Mouse (Mus musculus) cerebellum, adult 2 months (tissue): ENCODE data around the gene Tmem59.

Experiments used
- CTCF ChIP-seq: fragments of 200-500 bp; IDR thresholded peaks from 2 replicates; pipeline ENCODE4 v1.5.1; 2011; ENCODE audit warnings: low read depth, mild to moderate bottlenecking, control low read depth, low read length, moderate library complexity, borderline replicate concordance; ENCODE audit not compliant: insufficient read depth
- POLR2A ChIP-seq: fragments of 200-500 bp; IDR thresholded peaks from 2 replicates; pipeline ENCODE4 v1.6.1; 2011; ENCODE audit warnings: low read length, control low read depth, borderline replicate concordance; ENCODE audit not compliant: insufficient read depth

GRCm38 (mm10) chr4:107213279-107214011, 35.2 kb downstream of the Tmem59 start:
- TF ChIP-seq CTCF, result no peak
- TF ChIP-seq POLR2A, result no peak
